ENCODE assay signal across 9 mouse cellular contexts in genomic region chr7:110156712-110157260, GRCm38 (mm10). TPM values are rescaled to one million over a fixed set of nuclear protein-coding genes. Genes with fewer than 3 reads are reported as not detected.
A peak's percentile ranks its signal among the peaks of the same experiment; 100 is the strongest.
DNase-seq lines count a peak whose midpoint lies in the region; ATAC-seq lines count a peak whose summit lies in the region.
"Had no signal": no experiment of that assay in that cellular context is flagged by ENCODE, and none has a peak within 500 bp of the region (broad histone marks: within the 10 kb centered on the region; RNA-seq: fewer than 3 reads in every experiment).

No protein-coding gene starts in this region.

- H3K9me3 ChIP-seq in midbrain, embryonic 11.5 days (ENCODE audit: control insufficient read depth, low read length), result no peaks in the 10 kb centered on the region
- H3K9me3 ChIP-seq in midbrain, embryonic 14.5 days (ENCODE audit: control insufficient read depth, low read length), result no peaks in the 10 kb centered on the region
- H3K9me3 ChIP-seq: neural tube, embryonic 12.5 days had no signal

- H3K27ac ChIP-seq in midbrain, embryonic 11.5 days (ENCODE audit: low read depth, low read length), result no peak overlapping the region
- no peak overlapping the region for H3K27ac ChIP-seq in midbrain, embryonic 14.5 days (replicated peaks; ENCODE audit: low read depth, low read length)
- H3K27ac ChIP-seq: neural tube, embryonic 12.5 days had no signal

- no peak overlapping the region for H3K4me3 ChIP-seq in midbrain, embryonic 11.5 days (ENCODE audit: low read depth, low read length)
- H3K4me3 ChIP-seq in midbrain, embryonic 14.5 days (replicated peaks; ENCODE audit: low read depth, low read length), result no peak overlapping the region
- H3K4me3 ChIP-seq: neural tube, embryonic 12.5 days had no signal

- no peak overlapping the region for H3K9ac ChIP-seq in midbrain, embryonic 11.5 days (ENCODE audit: low read length)
- H3K9ac ChIP-seq in midbrain, embryonic 14.5 days (replicated peaks; ENCODE audit: low read length), result no peak overlapping the region
- H3K9ac ChIP-seq: neural tube, embryonic 12.5 days had no signal

- H3K4me1 ChIP-seq in midbrain, embryonic 11.5 days (ENCODE audit: control insufficient read depth, insufficient read depth, low read length), result no peaks in the 10 kb centered on the region
- H3K4me1 ChIP-seq in midbrain, embryonic 14.5 days (ENCODE audit: control insufficient read depth, insufficient read depth, low read length), result no peaks in the 10 kb centered on the region
- H3K4me1 ChIP-seq: neural tube, embryonic 12.5 days had no signal

- no peaks in the 10 kb centered on the region for H3K27me3 ChIP-seq in midbrain, embryonic 11.5 days (ENCODE audit: control insufficient read depth, insufficient read depth, low read length)
- H3K27me3 ChIP-seq in midbrain, embryonic 14.5 days (ENCODE audit: control insufficient read depth, insufficient read depth, low read length), result no peaks in the 10 kb centered on the region
- H3K27me3 ChIP-seq: neural tube, embryonic 12.5 days had no signal

- no peak for ATAC-seq in midbrain, embryonic 11.5 days (ENCODE audit: low FRiP score)
- ATAC-seq in midbrain, embryonic 14.5 days (ENCODE audit: low FRiP score, low TSS enrichment), result no peak
- ATAC-seq in inflammation-experienced regulatory T-cells, adult 6 months, result no peak

- WGBS in midbrain, embryonic 11.5 days, result 77% methylated on average over 4 of the region's 4 CpGs
- 68% methylated on average over 4 of the region's 4 CpGs for WGBS in midbrain, embryonic 14.5 days

- H3K4me2 ChIP-seq in midbrain, embryonic 11.5 days, result no peak overlapping the region
- H3K4me2 ChIP-seq in midbrain, embryonic 14.5 days (ENCODE audit: low read length), result no peak overlapping the region
- H3K4me2 ChIP-seq: neural tube, embryonic 12.5 days had no signal

- peak; percentile 14 for DNase-seq in midbrain, embryonic 11.5 days (ENCODE audit: low spot score, missing footprints)
- no peak for DNase-seq in midbrain, embryonic 14.5 days
- peak; percentile 42 to 44 for DNase-seq in heart, adult 18-20 months
- DNase-seq in kidney, postnatal 4 days, result peak; percentile 40 to 52
- peak; percentile 19 to 24 for DNase-seq in spleen, postnatal 36 days (ENCODE audit: low spot score in 2 of 2)
- DNase-seq in urinary bladder, adult 2 months (ENCODE audit: low spot score), result no peak
- no peak for DNase-seq in right cerebral cortex, postnatal 36 days (ENCODE audit: low spot score in 2 of 2)

- no peaks in the 10 kb centered on the region for H3K36me3 ChIP-seq in midbrain, embryonic 11.5 days (ENCODE audit: control insufficient read depth, insufficient read depth, low read length)
- H3K36me3 ChIP-seq in midbrain, embryonic 14.5 days (ENCODE audit: control insufficient read depth, insufficient read depth, low read length), result no peaks in the 10 kb centered on the region
- H3K36me3 ChIP-seq: neural tube, embryonic 12.5 days had no signal

RNA-seq across cellular contexts. Expression of gene Wee1, which starts 34.9 kb away (rescaled TPM):
- polyA plus RNA-seq in midbrain, embryonic 11.5 days (2014; fragmentation: Nextera tagmentation; extraction: Ambion mirVana), result 31.2 and 32.6 TPM in 2 replicates
- polyA plus RNA-seq in midbrain, embryonic 14.5 days (2014; fragmentation: Nextera tagmentation; extraction: Ambion mirVana), result 3.8 and 7.9 TPM in 2 replicates
- total RNA-seq in heart, adult 18-20 months (2021), result 10 to 100 TPM in 1 of 2 experiments, 1 to 10 TPM in 1; 9.2 to 11.3 TPM
- polyA plus RNA-seq in inflammation-experienced regulatory T-cells, adult 6 months (2017; shearing (Covaris generic)), result 1 to 10 TPM; 1.5 to 4.5 (median 2.6) TPM
- polyA plus RNA-seq in urinary bladder, adult 2 months (2012; rRNA removed), result 13.5 and 13.6 TPM in 2 replicates

Comparison
In these comparisons a context has a peak if more than half of its experiments do, and no peak if none do; other contexts are left out.
1. DNase-seq: peak in midbrain, embryonic 11.5 days (single experiment), heart, adult 18-20 months (2 of 2), kidney, postnatal 4 days (2 of 2) and spleen, postnatal 36 days (2 of 2); none in midbrain, embryonic 14.5 days (single experiment), urinary bladder, adult 2 months (single experiment) and right cerebral cortex, postnatal 36 days (0 of 2).